Mouse (Mus musculus): ENCODE measurements around the gene Tsacc.

DNA sequence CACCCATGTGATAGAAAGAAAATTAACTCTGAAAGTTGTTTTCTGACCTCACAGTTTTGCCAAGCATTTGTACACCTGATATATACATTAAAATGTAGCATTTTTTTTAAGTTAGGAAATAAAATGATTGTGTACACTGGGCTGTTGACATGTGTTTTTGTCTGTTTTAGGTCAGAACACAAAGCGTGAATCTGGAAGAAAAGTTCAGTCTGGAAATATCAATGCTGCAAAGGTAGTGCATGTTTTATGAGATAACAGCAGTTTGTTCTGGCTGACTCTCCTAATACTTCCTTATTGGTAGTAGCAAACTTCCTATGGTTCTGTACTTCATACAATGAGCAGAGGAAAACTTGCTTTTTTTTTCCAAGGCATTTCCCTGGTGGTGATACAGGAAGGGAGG, 2.4 kb upstream of the Tsacc start:
- no peak for TF ChIP-seq CTCF (IDR thresholded peaks at IDR 0.05; ENCODE audit: low read depth)
- no peak for TF ChIP-seq EP300 (optimal IDR thresholded peaks at IDR 0.05)

All from stomach, postnatal 0 days (tissue).